Mouse (Mus musculus): ENCODE measurements around the gene Adcy4. TPM values are rescaled to one million over a fixed set of nuclear protein-coding genes. Genes with fewer than 3 reads are reported as not detected.
A peak's percentile ranks its signal among the peaks of the same experiment; 100 is the strongest.

Gene Adcy4
- polyA plus RNA-seq, 1 experiment from 2014 or later: 8.9 TPM

- Histone ChIP-seq H3K4me2 (ENCODE audit: low read depth) (peak within 1 kb of the TSS; percentile 46), H3K36me3 (ENCODE audit: control insufficient read depth, insufficient read depth, low read length) (0 out of 2 replicates have a peak, but pooled peaks cover 2% of the 10 kb centered on the region), H3K9ac (ENCODE audit: low read length) (peak within 1 kb of the TSS; percentile 81), H3K4me3 (ENCODE audit: low read depth, low read length) (peak within 1 kb of the TSS; percentile 55), H3K9me3 (ENCODE audit: control insufficient read depth, low read length) (no peaks in the 10 kb centered on the region), H3K4me1 (ENCODE audit: control insufficient read depth, insufficient read depth, low read length) (no peaks in the 10 kb centered on the region), H3K27ac (ENCODE audit: low read depth, low read length) (peak within 1 kb of the TSS; percentile 67), H3K27me3 (ENCODE audit: control insufficient read depth, insufficient read depth, low read length) (no peaks in the 10 kb centered on the region)
- ATAC-seq (ENCODE audit: insufficient read depth, low FRiP score, low TSS enrichment) (peak; percentile 95), DNase-seq (ENCODE audit: low spot score) (peak; percentile 92)
- WGBS: under 1% methylated on average over 50 of the region's 50 CpGs
Measured at GRCm38 (mm10) chr14:55721700-55722437, 62.0 kb downstream of the Adcy4 start, which contains the start of gene Rabggta. Gene Rabggta, minus strand, starts transcription at chr14:55722263.

GRCm38 (mm10) chr14:55721076-55721475 is 62.8 kb downstream of the Adcy4 start:
- no peak for DNase-seq (ENCODE audit: low spot score)
- Histone ChIP-seq H3K27me3 (ENCODE audit: control insufficient read depth, insufficient read depth, low read length) (no peaks in the 10 kb centered on the region), H3K4me1 (ENCODE audit: control insufficient read depth, insufficient read depth, low read length) (no peaks in the 10 kb centered on the region), H3K27ac (ENCODE audit: low read depth, low read length) (no peak overlapping the region), H3K9ac (ENCODE audit: low read length) (peak overlapping the region; percentile 81; the same call in 1 of the 2 replicates), H3K4me2 (ENCODE audit: low read depth) (peak overlapping the region; percentile 46), H3K4me3 (ENCODE audit: low read depth, low read length) (peak overlapping the region; percentile 55; the same call in 1 of the 2 replicates), H3K36me3 (ENCODE audit: control insufficient read depth, insufficient read depth, low read length) (0 out of 2 replicates have a peak, but pooled peaks cover 2% of the 10 kb centered on the region), H3K9me3 (ENCODE audit: control insufficient read depth, low read length) (no peaks in the 10 kb centered on the region)
- WGBS: 77% methylated on average over 6 of the region's 6 CpGs
- ATAC-seq (ENCODE audit: insufficient read depth, low FRiP score, low TSS enrichment): no peak

GRCm38 (mm10) chr14:55720666-55721065 is 63.2 kb downstream of the Adcy4 start:
- WGBS: 95% methylated on average over 12 of the region's 12 CpGs

GRCm38 (mm10) chr14:55719737-55720136 is 64.2 kb downstream of the Adcy4 start:
- H3K36me3 ChIP-seq (ENCODE audit: control insufficient read depth, insufficient read depth, low read length): 0 out of 2 replicates have a peak, but pooled peaks cover 2% of the 10 kb centered on the region
- H3K9me3 ChIP-seq (ENCODE audit: control insufficient read depth, low read length): no peaks in the 10 kb centered on the region
- 86% methylated on average over 6 of the region's 6 CpGs for WGBS
- no peaks in the 10 kb centered on the region for H3K27me3 ChIP-seq (ENCODE audit: control insufficient read depth, insufficient read depth, low read length)
- no peak overlapping the region for H3K4me2 ChIP-seq (ENCODE audit: low read depth)
- H3K4me1 ChIP-seq (ENCODE audit: control insufficient read depth, insufficient read depth, low read length): no peaks in the 10 kb centered on the region
- H3K4me3 ChIP-seq (ENCODE audit: low read depth, low read length): no peak overlapping the region
- DNase-seq (ENCODE audit: low spot score) (no peak), ATAC-seq (ENCODE audit: insufficient read depth, low FRiP score, low TSS enrichment) (no peak)
- H3K27ac ChIP-seq (ENCODE audit: low read depth, low read length): no peak overlapping the region
- H3K9ac ChIP-seq (ENCODE audit: low read length): no peak overlapping the region

More at GRCm38 (mm10) chr14:55720666-55721065, 63.2 kb downstream of the Adcy4 start:
- H3K9me3 ChIP-seq (ENCODE audit: control insufficient read depth, low read length): no peaks in the 10 kb centered on the region
- no peaks in the 10 kb centered on the region for H3K27me3 ChIP-seq (ENCODE audit: control insufficient read depth, insufficient read depth, low read length)
- H3K27ac ChIP-seq (ENCODE audit: low read depth, low read length): no peak overlapping the region
- H3K36me3 ChIP-seq (ENCODE audit: control insufficient read depth, insufficient read depth, low read length): 0 out of 2 replicates have a peak, but pooled peaks cover 2% of the 10 kb centered on the region
- no peak overlapping the region for H3K4me3 ChIP-seq (ENCODE audit: low read depth, low read length)
- H3K9ac ChIP-seq (ENCODE audit: low read length): no peak overlapping the region
- H3K4me1 ChIP-seq (ENCODE audit: control insufficient read depth, insufficient read depth, low read length): no peaks in the 10 kb centered on the region
- no peak for ATAC-seq (ENCODE audit: insufficient read depth, low FRiP score, low TSS enrichment)
- H3K4me2 ChIP-seq (ENCODE audit: low read depth): no peak overlapping the region
- DNase-seq (ENCODE audit: low spot score): no peak

Other genes starting within 250 kb of the Adcy4 start
- gene Pck2, start 243.8 kb downstream of the Adcy4 start, polyA plus RNA-seq (2014; fragmentation: Nextera tagmentation; extraction: Ambion mirVana): 14.5 and 14.7 TPM in 2 replicates
- 84.4 and 85.1 TPM in 2 replicates for gene Dcaf11, start 224.1 kb downstream of the Adcy4 start, polyA plus RNA-seq (2014; fragmentation: Nextera tagmentation; extraction: Ambion mirVana)
- gene A730061H03Rik, start 223.7 kb downstream of the Adcy4 start, polyA plus RNA-seq (2014; fragmentation: Nextera tagmentation; extraction: Ambion mirVana): 0.80 TPM in 1 of 2 replicates, not detected in the other
- 4.7 and 6.8 TPM in 2 replicates for gene Fitm1, start 208.5 kb downstream of the Adcy4 start, polyA plus RNA-seq (2014; fragmentation: Nextera tagmentation; extraction: Ambion mirVana)
- 112 and 123 TPM in 2 replicates for gene Psme1, start 206.0 kb downstream of the Adcy4 start, polyA plus RNA-seq (2014; fragmentation: Nextera tagmentation; extraction: Ambion mirVana)
- gene Emc9, start 198.8 kb downstream of the Adcy4 start, polyA plus RNA-seq (2014; fragmentation: Nextera tagmentation; extraction: Ambion mirVana): 6.0 and 7.6 TPM in 2 replicates
- gene Psme2, start 193.0 kb downstream of the Adcy4 start, polyA plus RNA-seq (2014; fragmentation: Nextera tagmentation; extraction: Ambion mirVana): 188 and 218 TPM in 2 replicates
- 10.2 and 13.0 TPM in 2 replicates for gene Rnf31, start 192.4 kb downstream of the Adcy4 start, polyA plus RNA-seq (2014; fragmentation: Nextera tagmentation; extraction: Ambion mirVana)
- gene Irf9, start 180.5 kb downstream of the Adcy4 start, polyA plus RNA-seq (2014; fragmentation: Nextera tagmentation; extraction: Ambion mirVana): 5.7 and 5.9 TPM in 2 replicates
- gene Rec8, start 166.1 kb downstream of the Adcy4 start, polyA plus RNA-seq (2014; fragmentation: Nextera tagmentation; extraction: Ambion mirVana): 12.0 and 12.4 TPM in 2 replicates
- 99.2 and 104 TPM in 2 replicates for gene Ipo4, start 148.1 kb downstream of the Adcy4 start, polyA plus RNA-seq (2014; fragmentation: Nextera tagmentation; extraction: Ambion mirVana)
- gene Gm49378, start 146.2 kb downstream of the Adcy4 start, polyA plus RNA-seq (2014; fragmentation: Nextera tagmentation; extraction: Ambion mirVana): 1.0 and 1.6 TPM in 2 replicates
- gene Tm9sf1, start 140.3 kb downstream of the Adcy4 start, polyA plus RNA-seq (2014; fragmentation: Nextera tagmentation; extraction: Ambion mirVana): 64.2 and 65.8 TPM in 2 replicates
- gene Tssk4, start 133.9 kb downstream of the Adcy4 start, polyA plus RNA-seq (2014; fragmentation: Nextera tagmentation; extraction: Ambion mirVana): 0.89 and 0.93 TPM in 2 replicates
- gene Mdp1, start 123.6 kb downstream of the Adcy4 start, polyA plus RNA-seq (2014; fragmentation: Nextera tagmentation; extraction: Ambion mirVana): 65.5 and 65.7 TPM in 2 replicates
- 53.1 and 66.7 TPM in 2 replicates for gene Gmpr2, start 112.2 kb downstream of the Adcy4 start, polyA plus RNA-seq (2014; fragmentation: Nextera tagmentation; extraction: Ambion mirVana)
- 573 and 583 TPM in 2 replicates for gene Nedd8, start 112.0 kb downstream of the Adcy4 start, polyA plus RNA-seq (2014; fragmentation: Nextera tagmentation; extraction: Ambion mirVana)
- 50.7 and 61.2 TPM in 2 replicates for gene Tinf2, start 102.3 kb downstream of the Adcy4 start, polyA plus RNA-seq (2014; fragmentation: Nextera tagmentation; extraction: Ambion mirVana)
- gene Tgm1, start 70.2 kb downstream of the Adcy4 start, polyA plus RNA-seq (2014; fragmentation: Nextera tagmentation; extraction: Ambion mirVana): 0.37 and 0.57 TPM in 2 replicates
- gene Rabggta, start 61.8 kb downstream of the Adcy4 start, polyA plus RNA-seq (2014; fragmentation: Nextera tagmentation; extraction: Ambion mirVana): 26.5 and 29.3 TPM in 2 replicates
- 68.6 and 76.8 TPM in 2 replicates for gene Dhrs1, start 38.4 kb downstream of the Adcy4 start, polyA plus RNA-seq (2014; fragmentation: Nextera tagmentation; extraction: Ambion mirVana)
- gene Nop9, start 38.4 kb downstream of the Adcy4 start, polyA plus RNA-seq (2014; fragmentation: Nextera tagmentation; extraction: Ambion mirVana): 51.9 and 53.8 TPM in 2 replicates
- gene Cideb, start 25.6 kb downstream of the Adcy4 start, polyA plus RNA-seq (2014; fragmentation: Nextera tagmentation; extraction: Ambion mirVana): 0.32 TPM in 1 of 2 replicates, not detected in the other
- 0.20 and 0.52 TPM in 2 replicates for gene Ltb4r2, start 22.7 kb downstream of the Adcy4 start, polyA plus RNA-seq (2014; fragmentation: Nextera tagmentation; extraction: Ambion mirVana)
- gene Ltb4r1, start 18.1 kb downstream of the Adcy4 start, polyA plus RNA-seq (2014; fragmentation: Nextera tagmentation; extraction: Ambion mirVana): 0.18 and 0.27 TPM in 2 replicates
- gene Ripk3, start 4.8 kb upstream of the Adcy4 start, polyA plus RNA-seq (2014; fragmentation: Nextera tagmentation; extraction: Ambion mirVana): 14.2 and 16.6 TPM in 2 replicates
- 25.9 and 33.7 TPM in 2 replicates for gene Nfatc4, start 39.0 kb upstream of the Adcy4 start, polyA plus RNA-seq (2014; fragmentation: Nextera tagmentation; extraction: Ambion mirVana)
- gene Nynrin, start 69.9 kb upstream of the Adcy4 start, polyA plus RNA-seq (2014; fragmentation: Nextera tagmentation; extraction: Ambion mirVana): 15.1 and 16.0 TPM in 2 replicates
- 0.13 and 0.22 TPM in 2 replicates for gene Cbln3, start 100.3 kb upstream of the Adcy4 start, polyA plus RNA-seq (2014; fragmentation: Nextera tagmentation; extraction: Ambion mirVana)
- 11.8 and 13.0 TPM in 2 replicates for gene Khnyn, start 100.9 kb upstream of the Adcy4 start, polyA plus RNA-seq (2014; fragmentation: Nextera tagmentation; extraction: Ambion mirVana)
- 45.7 and 52.6 TPM in 2 replicates for gene Sdr39u1, start 116.2 kb upstream of the Adcy4 start, polyA plus RNA-seq (2014; fragmentation: Nextera tagmentation; extraction: Ambion mirVana)
- gene Cma1, start 160.6 kb upstream of the Adcy4 start, polyA plus RNA-seq (2014; fragmentation: Nextera tagmentation; extraction: Ambion mirVana): not detected in 2 replicates
- gene Cma2, start 166.9 kb upstream of the Adcy4 start, polyA plus RNA-seq (2014; fragmentation: Nextera tagmentation; extraction: Ambion mirVana): not detected in 2 replicates
- gene Mcpt1, start 233.9 kb upstream of the Adcy4 start, polyA plus RNA-seq (2014; fragmentation: Nextera tagmentation; extraction: Ambion mirVana): not detected in 2 replicates
- gene Mcpt9, start 246.4 kb upstream of the Adcy4 start, polyA plus RNA-seq (2014; fragmentation: Nextera tagmentation; extraction: Ambion mirVana): not detected in 2 replicates

All from neural tube, embryonic 11.5 days (tissue).